Mouse (Mus musculus): Measurements from ENCODE around the gene Gdf9.
A peak's percentile ranks its signal among the peaks of the same experiment; 100 is the strongest.

The Gdf9 gene

GRCm38 (mm10) chr11:53479171-53479782 is 48.5 kb downstream of the Gdf9 start:
- no peak for DNase-seq

GRCm38 (mm10) chr11:53479783-53480301 is 49.0 kb downstream of the Gdf9 start, which contains the start of the genes Gm9945 and Sowaha:
Gm9945 (plus strand) TSS chr11:53480166.
Sowaha (minus strand) TSS chr11:53480274.
- DNase-seq: peak; percentile 53

GRCm38 (mm10) chr11:53481088-53481730 is 50.4 kb downstream of the Gdf9 start:
- DNase-seq: no peak

- peak; percentile 24 for DNase-seq
Observed at GRCm38 (mm10) chr11:53483159-53483891, 52.5 kb downstream of the Gdf9 start.

GRCm38 (mm10) chr11:53485719-53486118 is 54.9 kb downstream of the Gdf9 start:
- peak; percentile 30 for DNase-seq

- no peak for DNase-seq
Observed at GRCm38 (mm10) chr11:53486351-53486750, 55.5 kb downstream of the Gdf9 start.

GRCm38 (mm10) chr11:53486822-53487594 is 56.2 kb downstream of the Gdf9 start:
- DNase-seq: peak; percentile 53
